Mouse (Mus musculus): Measurements from ENCODE around the gene Tmem143. TPM values are rescaled to one million over a fixed set of nuclear protein-coding genes. Genes with fewer than 3 reads are reported as not detected.
"Not testable (repeated sequence)": the region's sequence is repeated elsewhere in the genome, so short reads cannot be mapped to it uniquely, and the experiment has no call there.

Tmem143 gene
- polyA plus RNA-seq, 1 experiment from 2014 or later, result 6.2 TPM

DNA sequence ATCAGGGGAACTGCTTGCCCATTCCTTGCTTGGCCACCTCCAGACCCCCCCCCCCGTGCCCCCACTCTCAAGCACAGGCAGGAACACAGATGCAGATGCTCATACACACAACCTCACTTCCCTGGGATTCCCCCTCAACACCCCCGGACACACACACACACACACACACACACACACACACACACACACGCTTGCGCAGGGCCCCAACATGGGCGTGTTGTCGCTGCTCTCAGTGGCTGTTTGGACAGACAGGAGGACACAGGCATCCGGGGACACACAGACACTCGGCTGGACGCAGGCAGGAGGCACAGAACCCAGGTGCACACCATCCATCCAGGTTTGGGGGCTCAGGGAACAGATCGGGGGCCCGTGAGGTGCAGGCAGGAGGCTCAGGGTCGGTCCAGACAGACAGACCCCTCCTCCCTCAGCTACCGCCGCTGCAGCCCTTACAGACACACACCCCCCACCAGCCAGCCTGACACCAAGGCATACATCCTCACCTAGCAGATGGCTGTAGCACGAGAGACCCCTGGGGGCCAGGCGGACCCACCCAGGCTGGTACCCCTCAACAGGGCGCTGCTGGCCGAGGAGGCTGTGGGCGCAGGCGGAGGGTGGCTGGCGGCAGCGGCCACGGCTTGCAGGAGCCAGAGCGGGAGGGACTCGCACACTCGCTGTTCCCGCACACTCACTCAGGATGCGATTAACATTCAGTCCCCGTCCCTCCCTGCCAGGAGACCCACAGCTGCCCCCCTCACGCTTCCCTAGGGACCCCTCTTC, 26.3 kb upstream of the Tmem143 start:
- Histone ChIP-seq H3K4me3 (replicated peaks; ENCODE audit: low read depth, low read length) (peak overlapping the region; percentile 24), H3K27me3 (ENCODE audit: insufficient read depth, low read length) (peaks cover 16% of the 10 kb centered on the region), H3K9me3 (replicated peaks; ENCODE audit: low read length) (no peaks in the 10 kb centered on the region), H3K4me2 (ENCODE audit: low read length) (peak overlapping the region; percentile 52), H3K9ac (ENCODE audit: low read depth, low read length) (peak overlapping the region; percentile 50), H3K36me3 (ENCODE audit: insufficient read depth, low read length) (peaks cover under 1% of the 10 kb centered on the region; the same call in 1 of the 2 replicates), H3K27ac (no peak overlapping the region), H3K4me1 (replicated peaks; ENCODE audit: insufficient read depth, low read length) (peaks cover 22% of the 10 kb centered on the region; the same call in 1 of the 2 replicates)
- TF ChIP-seq CTCF (IDR thresholded peaks at IDR 0.05; ENCODE audit: low read depth), result 0 out of 2 replicates have a peak, but pooled peaks have one; percentile 9
- 2% methylated on average over 28 of the region's 30 CpGs for WGBS
- ATAC-seq (replicated peaks; ENCODE audit: low FRiP score, low read depth) (no peak), DNase-seq (ENCODE audit: low spot score) (no peak)

DNA sequence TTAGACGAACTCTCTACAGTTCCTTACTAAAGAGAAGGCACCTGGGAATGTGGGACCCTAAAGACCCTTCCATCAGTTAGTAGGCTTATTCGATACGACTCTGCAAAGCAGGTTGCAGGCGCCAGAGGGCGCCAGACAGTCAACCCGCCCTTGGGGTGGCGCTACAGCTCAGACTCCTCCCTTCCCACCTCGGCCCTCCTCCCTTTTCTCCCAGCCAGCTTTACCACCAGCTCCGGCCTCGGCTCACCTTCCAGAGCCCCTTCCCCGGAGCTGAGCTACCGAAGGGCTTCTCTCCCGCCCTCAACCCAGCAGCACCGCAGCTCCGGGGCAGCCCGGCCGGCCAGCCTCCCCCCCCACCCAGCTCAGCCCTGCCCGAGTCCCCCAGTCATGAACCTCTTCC, 24.1 kb upstream of the Tmem143 start, which contains the start of gene Kdelr1:
Gene Kdelr1, plus strand, starts transcription at position 149 of the 400 bp plus-strand sequence.
- peak; percentile 69 for ATAC-seq (replicated peaks; ENCODE audit: low FRiP score, low read depth)
- DNase-seq (ENCODE audit: low spot score), result peak; percentile 97
- TF ChIP-seq CTCF (IDR thresholded peaks at IDR 0.05; ENCODE audit: low read depth), result peak; percentile 94
- Histone ChIP-seq H3K4me3 (replicated peaks; ENCODE audit: low read depth, low read length) (peak within 1 kb of the TSS; percentile 75), H3K9me3 (replicated peaks; ENCODE audit: low read length) (no peaks in the 10 kb centered on the region), H3K27me3 (ENCODE audit: insufficient read depth, low read length) (peaks cover 16% of the 10 kb centered on the region), H3K4me2 (ENCODE audit: low read length) (peak within 1 kb of the TSS; percentile 72), H3K4me1 (replicated peaks; ENCODE audit: insufficient read depth, low read length) (peaks cover 22% of the 10 kb centered on the region; the same call in 1 of the 2 replicates), H3K9ac (ENCODE audit: low read depth, low read length) (peak within 1 kb of the TSS; percentile 90), H3K36me3 (ENCODE audit: insufficient read depth, low read length) (peaks cover 18% of the 10 kb centered on the region), H3K27ac (peak within 1 kb of the TSS; percentile 93)
- WGBS, result 4% methylated on average over 18 of the region's 18 CpGs

DNA sequence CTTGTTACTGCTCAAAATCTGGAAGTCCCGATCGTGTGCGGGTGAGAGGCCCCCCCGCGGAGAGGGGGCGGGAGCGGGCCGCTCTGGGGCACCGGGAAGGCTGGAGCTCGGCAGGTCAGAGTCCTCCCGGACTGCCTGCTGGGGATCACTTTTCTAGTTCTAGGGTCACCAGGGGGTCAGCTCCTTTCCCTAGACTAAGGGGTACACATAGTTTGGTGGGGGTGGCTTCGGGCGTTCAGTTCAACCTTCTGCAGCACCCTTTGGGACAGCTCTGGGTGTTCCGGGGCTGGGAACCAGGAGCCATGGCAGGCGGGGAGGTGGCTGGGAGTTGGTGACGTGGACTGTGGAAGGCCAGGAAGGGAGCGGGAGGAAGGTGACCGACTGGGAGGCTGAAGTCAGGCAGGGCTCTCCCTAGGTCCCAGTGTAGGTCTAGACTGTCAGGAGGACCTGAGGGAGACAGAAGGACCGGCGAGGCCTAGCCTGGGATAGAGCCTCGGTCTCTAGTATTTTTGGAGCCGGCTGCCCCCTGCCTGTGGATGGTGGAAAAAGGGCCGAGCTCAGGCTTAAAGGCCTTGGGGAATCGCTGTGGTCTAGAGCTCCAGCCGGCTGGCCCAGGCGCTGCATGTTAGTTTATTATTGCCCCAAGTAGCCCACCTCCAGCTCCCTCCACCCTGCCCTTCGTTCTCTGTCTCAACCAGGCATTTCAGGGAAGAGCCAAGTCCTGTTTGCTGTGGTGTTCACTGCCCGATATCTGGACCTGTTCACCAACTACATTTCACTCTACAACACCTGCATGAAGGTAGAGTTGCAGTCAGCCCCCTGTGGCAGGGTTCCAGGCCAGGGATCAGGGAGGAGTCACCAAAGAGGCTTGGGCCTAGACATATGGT, 23.4 kb upstream of the Tmem143 start:
- H3K27ac ChIP-seq, result peak overlapping the region; percentile 93
- TF ChIP-seq CTCF (IDR thresholded peaks at IDR 0.05; ENCODE audit: low read depth), result peak; percentile 51
- H3K4me1 ChIP-seq (replicated peaks; ENCODE audit: insufficient read depth, low read length), result peaks cover 20% of the 10 kb centered on the region; the same call in 1 of the 2 replicates
- H3K36me3 ChIP-seq (ENCODE audit: insufficient read depth, low read length), result peaks cover 21% of the 10 kb centered on the region
- H3K27me3 ChIP-seq (ENCODE audit: insufficient read depth, low read length), result peaks cover 16% of the 10 kb centered on the region
- H3K4me3 ChIP-seq (replicated peaks; ENCODE audit: low read depth, low read length), result peak overlapping the region; percentile 75
- H3K9me3 ChIP-seq (replicated peaks; ENCODE audit: low read length), result no peaks in the 10 kb centered on the region
- peak overlapping the region; percentile 72 for H3K4me2 ChIP-seq (ENCODE audit: low read length)
- peak overlapping the region; percentile 90 for H3K9ac ChIP-seq (ENCODE audit: low read depth, low read length)
- ATAC-seq (replicated peaks; ENCODE audit: low FRiP score, low read depth) (peak; percentile 60), DNase-seq (ENCODE audit: low spot score) (peak; percentile 76)
- WGBS, result under 1% methylated on average over 28 of the region's 28 CpGs

DNA sequence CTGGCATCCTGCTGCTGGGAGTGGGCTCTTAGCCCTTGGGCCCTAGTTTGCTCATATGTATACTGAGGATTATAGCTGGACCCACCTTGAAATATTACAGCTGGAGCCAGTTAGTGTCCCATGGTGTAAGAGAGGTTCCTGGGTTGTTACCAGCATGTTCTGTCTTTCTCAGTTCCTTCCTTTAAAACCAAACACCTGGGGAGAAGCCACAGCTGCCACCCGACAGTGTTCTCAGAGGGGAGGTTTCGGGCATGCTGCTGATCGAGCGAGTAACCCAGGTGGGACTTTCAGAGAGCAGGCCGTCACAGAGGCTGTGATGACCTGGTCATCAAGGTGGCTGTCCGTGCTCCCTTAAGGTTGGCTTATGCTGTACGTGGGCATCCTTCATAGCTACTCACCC, 19.8 kb upstream of the Tmem143 start:
- 95% methylated on average over 7 of the region's 7 CpGs for WGBS

DNA sequence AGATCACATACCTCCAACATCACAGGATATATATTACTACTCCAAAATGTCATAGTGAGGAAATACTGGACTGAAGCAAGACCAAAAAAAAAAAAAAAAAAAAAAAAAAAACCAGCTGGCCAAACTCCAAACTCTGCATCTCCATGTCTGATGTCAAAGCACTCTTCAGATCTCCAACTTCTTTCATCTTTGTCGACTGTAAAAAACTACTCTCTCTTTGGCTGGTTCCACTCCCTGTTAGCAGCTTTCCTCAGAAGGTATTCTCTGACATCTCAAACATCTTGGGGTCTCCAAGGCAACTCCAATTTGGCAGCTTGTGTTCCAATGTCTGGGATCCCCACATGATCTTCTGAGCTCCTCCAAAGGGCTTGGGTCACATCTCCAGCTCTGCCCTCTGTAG, 18.5 kb upstream of the Tmem143 start, which contains the start of gene Grin2d:
Gene Grin2d, minus strand, starts transcription at position 101 of the 400 bp plus-strand sequence.
- not testable (repeated sequence) for H3K4me1 ChIP-seq (replicated peaks; ENCODE audit: insufficient read depth, low read length); H3K4me3 ChIP-seq (replicated peaks; ENCODE audit: low read depth, low read length); H3K9ac ChIP-seq (ENCODE audit: low read depth, low read length); DNase-seq (ENCODE audit: low spot score); H3K27ac ChIP-seq; H3K9me3 ChIP-seq (replicated peaks; ENCODE audit: low read length); H3K27me3 ChIP-seq (ENCODE audit: insufficient read depth, low read length); H3K4me2 ChIP-seq (ENCODE audit: low read length); ATAC-seq (replicated peaks; ENCODE audit: low FRiP score, low read depth)
- H3K36me3 ChIP-seq (ENCODE audit: insufficient read depth, low read length), result peaks cover 59% of the 10 kb centered on the region
- WGBS, result 89% methylated on average over 1 of the region's 1 CpGs

More for the DNA sequence above, 19.8 kb upstream of the Tmem143 start:
- TF ChIP-seq CTCF (IDR thresholded peaks at IDR 0.05; ENCODE audit: low read depth), result no peak
- no peak for ATAC-seq (replicated peaks; ENCODE audit: low FRiP score, low read depth)
- H3K27ac ChIP-seq, result no peak overlapping the region
- H3K36me3 ChIP-seq (ENCODE audit: insufficient read depth, low read length), result peaks cover 46% of the 10 kb centered on the region
- H3K4me1 ChIP-seq (replicated peaks; ENCODE audit: insufficient read depth, low read length), result 0 out of 2 replicates have a peak, but pooled peaks cover 4% of the 10 kb centered on the region
- no peak overlapping the region for H3K4me2 ChIP-seq (ENCODE audit: low read length)
- H3K27me3 ChIP-seq (ENCODE audit: insufficient read depth, low read length), result no peaks in the 10 kb centered on the region
- no peaks in the 10 kb centered on the region for H3K9me3 ChIP-seq (replicated peaks; ENCODE audit: low read length)
- H3K9ac ChIP-seq (ENCODE audit: low read depth, low read length), result no peak overlapping the region
- no peak for DNase-seq (ENCODE audit: low spot score)
- H3K4me3 ChIP-seq (replicated peaks; ENCODE audit: low read depth, low read length), result no peak overlapping the region

DNA sequence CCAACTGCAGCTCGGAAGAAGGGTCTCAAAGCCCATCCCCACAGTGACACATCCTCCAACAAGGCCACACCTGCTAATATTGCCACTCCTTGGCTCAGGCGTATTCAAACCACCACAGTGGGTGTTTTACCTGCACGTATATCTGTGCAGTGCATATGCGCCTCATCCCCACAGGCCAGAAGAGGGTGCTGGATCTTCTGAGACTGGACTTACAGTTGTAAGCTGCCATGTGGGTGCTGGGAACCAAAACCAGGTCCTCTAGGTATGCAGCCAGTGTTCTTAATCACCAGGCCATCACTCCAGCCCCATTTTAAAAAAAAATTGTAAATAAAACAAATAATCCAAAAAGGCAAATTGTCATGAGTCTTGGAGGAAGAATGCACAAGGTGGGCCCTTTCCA, 16.2 kb upstream of the Tmem143 start:
- Histone ChIP-seq H3K9ac (ENCODE audit: low read depth, low read length) (no peak overlapping the region), H3K36me3 (ENCODE audit: insufficient read depth, low read length) (peaks cover 74% of the 10 kb centered on the region), H3K27ac (no peak overlapping the region), H3K4me2 (ENCODE audit: low read length) (no peak overlapping the region), H3K27me3 (ENCODE audit: insufficient read depth, low read length) (no peaks in the 10 kb centered on the region), H3K4me1 (replicated peaks; ENCODE audit: insufficient read depth, low read length) (no peaks in the 10 kb centered on the region), H3K4me3 (replicated peaks; ENCODE audit: low read depth, low read length) (no peak overlapping the region), H3K9me3 (replicated peaks; ENCODE audit: low read length) (no peaks in the 10 kb centered on the region)
- DNase-seq (ENCODE audit: low spot score) (no peak), ATAC-seq (replicated peaks; ENCODE audit: low FRiP score, low read depth) (no peak)
- 99% methylated on average over 4 of the region's 4 CpGs for WGBS
- no peak for TF ChIP-seq CTCF (IDR thresholded peaks at IDR 0.05; ENCODE audit: low read depth)

Data from kidney, postnatal 0 days (tissue).